Mouse (Mus musculus) lung, embryonic 16.5 days (tissue): Measurements from ENCODE around the gene Cnbp. TPM values are rescaled to one million over a fixed set of nuclear protein-coding genes. Genes with fewer than 3 reads are reported as not detected.
A peak's percentile ranks its signal among the peaks of the same experiment; 100 is the strongest.

Experiments
- ATAC-seq: fragments of 200-750 bp; cut with Nextera tagmentation; 2 replicates; pipeline ENCODE4 v1.8.0; 2017; ENCODE audit warnings: low read depth, mild to moderate bottlenecking, moderate library complexity
- H3K27ac ChIP-seq: fragments of 300-500 bp; sonication (generic); 2 replicates; pipeline ENCODE4 v1.5.1; 2014; ENCODE audit warnings: mild to moderate bottlenecking, control low read depth, low read length
- H3K27me3 ChIP-seq: fragments of 300-500 bp; sonication (generic); 2 replicates; pipeline ENCODE4 v1.6.1; 2014; ENCODE audit warnings: low read depth, low read length, mixed read lengths; ENCODE audit not compliant: control insufficient read depth, insufficient read depth
- H3K36me3 ChIP-seq: fragments of 300-500 bp; sonication (generic); 2 replicates; pipeline ENCODE4 v1.6.1; 2014; ENCODE audit warnings: low read length; ENCODE audit not compliant: control insufficient read depth, insufficient read depth
- H3K4me1 ChIP-seq: fragments of 300-500 bp; sonication (generic); replicated peaks from 2 replicates; pipeline ENCODE4 v1.6.1; 2014; ENCODE audit warnings: low read length, mixed read lengths; ENCODE audit not compliant: control insufficient read depth, insufficient read depth
- H3K4me2 ChIP-seq: fragments of 300-500 bp; sonication (generic); 2 replicates; pipeline ENCODE4 v1.6.1; 2014; ENCODE audit warnings: low read depth, low read length, control low read depth
- H3K4me3 ChIP-seq: fragments of 300-500 bp; sonication (generic); 2 replicates; pipeline ENCODE4 v1.5.1; 2014; ENCODE audit warnings: mild to moderate bottlenecking, low read length, control low read depth
- H3K9ac ChIP-seq: fragments of 300-500 bp; sonication (generic); 2 replicates; pipeline ENCODE4 v1.6.1; 2014; ENCODE audit warnings: low read length, control low read depth
- H3K9me3 ChIP-seq: fragments of 300-500 bp; sonication (generic); 2 replicates; pipeline ENCODE4 v1.6.1; 2016; ENCODE audit warnings: low read length; ENCODE audit not compliant: control insufficient read depth
- WGBS: fragments of 180-500 bp; shearing (Covaris S2); extraction: QIAGEN DNeasy Blood & Tissue Kit; methylation state at CpG from one replicate; pipeline ENCODE4 v1.1.7; 2014; 5-methylcytosine and 5-hydroxymethylcytosine counted together
- polyA plus RNA-seq: library from polyadenylated mRNA; unstranded; fragments of >200 nt; fragmentation: Nextera tagmentation; extraction: Ambion mirVana; gene quantifications from 2 replicates; pipeline ENCODE4 v1.2.1, GENCODE M21; 2015

The Cnbp gene
- polyA plus RNA-seq, 1 experiment from 2014 or later, result 994 TPM

- Histone ChIP-seq H3K4me1 (peaks cover 3% of the 10 kb centered on the region; the same call in 1 of the 2 replicates), H3K4me2 (no peak overlapping the region), H3K27me3 (no peaks in the 10 kb centered on the region), H3K36me3 (no peaks in the 10 kb centered on the region), H3K4me3 (no peak overlapping the region), H3K27ac (no peak overlapping the region), H3K9me3 (no peaks in the 10 kb centered on the region), H3K9ac (no peak overlapping the region)
- WGBS, result 80% methylated on average over 6 of the region's 6 CpGs
- no peak for ATAC-seq
These were observed 15.3 kb upstream of the Cnbp start for GRCm38 (mm10) chr6:87866211-87866610.

DNA sequence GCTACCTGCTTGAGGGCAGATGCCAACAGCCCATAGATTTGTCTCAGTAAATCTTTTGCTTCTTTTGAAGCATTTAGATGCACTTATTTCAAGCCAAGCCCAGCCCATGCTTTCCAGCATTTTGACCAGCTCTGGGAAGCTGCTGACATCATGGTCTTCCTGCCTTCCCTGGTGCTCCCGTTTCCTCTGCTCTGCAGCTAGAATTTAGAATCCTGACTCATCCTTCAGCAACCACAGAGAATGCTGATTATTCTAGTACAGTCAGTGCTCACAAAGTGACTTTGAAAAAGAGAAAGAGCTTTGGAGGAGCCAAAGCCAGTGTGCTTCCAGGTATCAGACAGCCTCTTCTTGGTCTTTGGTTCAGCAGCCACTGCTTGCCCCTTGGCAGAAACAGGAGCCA lies 6.2 kb upstream of the Cnbp start:
- no peak for ATAC-seq
- no peaks in the 10 kb centered on the region for H3K36me3 ChIP-seq
- WGBS, result 39% methylated on average over 1 of the region's 1 CpGs

GRCm38 (mm10) chr6:87853446-87853845 lies 2.5 kb upstream of the Cnbp start:
- H3K36me3 ChIP-seq, result 0 out of 2 replicates have a peak, but pooled peaks cover under 1% of the 10 kb centered on the region
- 63% methylated on average over 4 of the region's 4 CpGs for WGBS
- no peak for ATAC-seq
- no peaks in the 10 kb centered on the region for H3K27me3 ChIP-seq
- H3K4me2 ChIP-seq, result no peak overlapping the region
- no peaks in the 10 kb centered on the region for H3K9me3 ChIP-seq
- H3K4me1 ChIP-seq, result peaks cover 9% of the 10 kb centered on the region
- H3K9ac ChIP-seq, result no peak overlapping the region
- H3K4me3 ChIP-seq, result no peak overlapping the region
- no peak overlapping the region for H3K27ac ChIP-seq

More for the DNA sequence above, 6.2 kb upstream of the Cnbp start:
- Histone ChIP-seq H3K27ac (no peak overlapping the region), H3K27me3 (no peaks in the 10 kb centered on the region), H3K9me3 (no peaks in the 10 kb centered on the region), H3K4me3 (no peak overlapping the region), H3K4me1 (no peaks in the 10 kb centered on the region), H3K9ac (no peak overlapping the region), H3K4me2 (no peak overlapping the region)

DNA sequence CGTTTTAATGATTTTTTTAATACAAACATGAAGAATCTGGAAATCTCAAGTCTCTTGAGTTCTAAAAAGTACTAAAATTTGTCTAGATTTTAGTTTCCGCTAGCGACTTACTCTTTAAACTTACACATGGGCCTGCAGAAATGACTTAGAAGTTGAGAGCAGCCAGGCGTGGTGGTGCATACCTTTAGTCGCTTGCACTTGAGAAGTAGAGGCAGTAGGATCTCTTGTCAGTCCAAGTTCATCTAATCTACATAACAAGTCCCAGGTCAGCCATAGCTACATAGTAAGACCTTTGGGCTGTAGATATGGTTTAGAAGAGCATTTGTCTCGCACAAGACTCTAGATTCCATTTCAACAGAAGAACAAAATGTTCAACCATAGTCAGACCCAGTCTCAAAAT lies 965 bp upstream of the Cnbp start:
- Histone ChIP-seq H3K9ac (no peak overlapping the region), H3K36me3 (peaks cover 2% of the 10 kb centered on the region; the same call in 1 of the 2 replicates), H3K4me3 (no peak overlapping the region), H3K27ac (no peak overlapping the region), H3K9me3 (no peaks in the 10 kb centered on the region), H3K27me3 (no peaks in the 10 kb centered on the region), H3K4me2 (no peak overlapping the region), H3K4me1 (peaks cover 19% of the 10 kb centered on the region)
- ATAC-seq, result no peak
- 77% methylated on average over 6 of the region's 6 CpGs for WGBS

GRCm38 (mm10) chr6:87850155-87850899 lies 579 bp downstream of the Cnbp start:
- H3K27ac ChIP-seq, result peak overlapping the region; percentile 91
- H3K36me3 ChIP-seq, result peaks cover 4% of the 10 kb centered on the region
- no peaks in the 10 kb centered on the region for H3K27me3 ChIP-seq
- ATAC-seq, result peak; percentile 74
- peak overlapping the region; percentile 83 for H3K4me2 ChIP-seq
- peak overlapping the region; percentile 99 for H3K9ac ChIP-seq
- peaks cover 21% of the 10 kb centered on the region for H3K4me1 ChIP-seq
- peak overlapping the region; percentile 96 for H3K4me3 ChIP-seq
- H3K9me3 ChIP-seq, result no peaks in the 10 kb centered on the region
- under 1% methylated on average over 63 of the region's 73 CpGs for WGBS

DNA sequence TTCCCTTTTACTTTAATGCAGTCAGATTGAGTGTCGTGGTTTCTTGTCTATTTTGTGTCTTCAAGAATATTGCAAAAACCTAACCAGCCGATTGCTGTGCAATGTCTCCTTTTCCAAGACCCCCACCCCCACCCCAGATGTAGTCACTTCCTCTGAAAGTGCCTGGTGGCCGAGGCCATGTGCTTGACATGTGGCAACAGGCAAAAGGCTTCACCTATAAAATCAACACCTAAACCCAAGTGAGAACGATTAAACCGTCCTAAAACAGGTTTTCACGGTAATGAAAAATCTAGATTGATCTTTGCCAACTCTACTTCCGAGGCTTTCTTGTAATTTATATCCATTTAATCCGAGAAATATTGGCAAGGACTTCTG lies 1.1 kb downstream of the Cnbp start:
- Histone ChIP-seq H3K4me2 (peak overlapping the region; percentile 83), H3K9me3 (no peaks in the 10 kb centered on the region), H3K36me3 (peaks cover 10% of the 10 kb centered on the region), H3K27ac (peak overlapping the region; percentile 91), H3K9ac (peak overlapping the region; percentile 99), H3K27me3 (no peaks in the 10 kb centered on the region), H3K4me3 (peak overlapping the region; percentile 96), H3K4me1 (peaks cover 21% of the 10 kb centered on the region)
- 1% methylated on average over 8 of the region's 8 CpGs for WGBS
- no peak for ATAC-seq

- Histone ChIP-seq H3K36me3 (peaks cover 33% of the 10 kb centered on the region), H3K4me2 (no peak overlapping the region), H3K27me3 (no peaks in the 10 kb centered on the region), H3K9me3 (no peaks in the 10 kb centered on the region), H3K9ac (no peak overlapping the region), H3K4me1 (peaks cover 21% of the 10 kb centered on the region), H3K4me3 (no peak overlapping the region), H3K27ac (no peak overlapping the region)
- WGBS, result 70% methylated on average over 1 of the region's 1 CpGs
- no peak for ATAC-seq
These were observed 4.1 kb downstream of the Cnbp start for GRCm38 (mm10) chr6:87846813-87847212.

GRCm38 (mm10) chr6:87845031-87845695 lies 5.7 kb downstream of the Cnbp start:
- H3K27ac ChIP-seq, result no peak overlapping the region
- H3K4me1 ChIP-seq, result peaks cover 18% of the 10 kb centered on the region
- H3K9ac ChIP-seq, result no peak overlapping the region
- WGBS, result 90% methylated on average over 13 of the region's 13 CpGs
- peaks cover 36% of the 10 kb centered on the region for H3K36me3 ChIP-seq
- H3K9me3 ChIP-seq, result no peaks in the 10 kb centered on the region
- H3K4me3 ChIP-seq, result no peak overlapping the region
- no peaks in the 10 kb centered on the region for H3K27me3 ChIP-seq
- no peak for ATAC-seq
- H3K4me2 ChIP-seq, result no peak overlapping the region

- Histone ChIP-seq H3K4me1 (peaks cover 11% of the 10 kb centered on the region), H3K36me3 (peaks cover 34% of the 10 kb centered on the region), H3K4me3 (no peak overlapping the region), H3K4me2 (no peak overlapping the region), H3K27me3 (no peaks in the 10 kb centered on the region), H3K9me3 (no peaks in the 10 kb centered on the region), H3K27ac (no peak overlapping the region), H3K9ac (no peak overlapping the region)
- WGBS, result 13% methylated on average over 1 of the region's 1 CpGs
- no peak for ATAC-seq
These were observed 8.7 kb downstream of the Cnbp start for GRCm38 (mm10) chr6:87842254-87842653.
